Mouse (Mus musculus) liver, embryonic 12.5 days (tissue): Measurements from ENCODE around the gene Pusl1. TPM values are rescaled to one million over a fixed set of nuclear protein-coding genes. Genes with fewer than 3 reads are reported as not detected.

Experiments
- ATAC-seq: fragments of 200-750 bp; cut with Nextera tagmentation; 2 replicates; pipeline ENCODE4 v1.8.0; 2017; ENCODE audit warnings: moderate number of reproducible peaks, mild to moderate bottlenecking, moderate library complexity
- H3K27ac ChIP-seq: fragments of 300-500 bp; sonication (generic); 2 replicates; pipeline ENCODE4 v1.5.1; 2016; ENCODE audit warnings: mild to moderate bottlenecking
- H3K27me3 ChIP-seq: fragments of 300-500 bp; sonication (generic); replicated peaks from 2 replicates; pipeline ENCODE4 v1.6.1; 2016; ENCODE audit warnings: mild to moderate bottlenecking, moderate library complexity
- H3K36me3 ChIP-seq: fragments of 300-500 bp; sonication (generic); 2 replicates; pipeline ENCODE4 v1.6.1; 2016; ENCODE audit warnings: mild to moderate bottlenecking, moderate library complexity
- H3K4me1 ChIP-seq: fragments of 300-500 bp; sonication (generic); 2 replicates; pipeline ENCODE4 v1.6.1; 2016
- H3K4me2 ChIP-seq: fragments of 300-500 bp; sonication (generic); 2 replicates; pipeline ENCODE4 v1.6.1; 2016; ENCODE audit warnings: mild to moderate bottlenecking, moderate library complexity
- H3K4me3 ChIP-seq: fragments of 300-500 bp; sonication (generic); 2 replicates; pipeline ENCODE4 v1.5.1; 2016; ENCODE audit warnings: mild to moderate bottlenecking, moderate library complexity
- H3K9ac ChIP-seq: fragments of 300-500 bp; sonication (generic); 2 replicates; pipeline ENCODE4 v1.6.1; 2016; ENCODE audit warnings: mild to moderate bottlenecking, moderate library complexity
- H3K9me3 ChIP-seq: fragments of 300-500 bp; sonication (generic); replicated peaks from 2 replicates; pipeline ENCODE4 v1.6.1; 2016; ENCODE audit warnings: mild to moderate bottlenecking, moderate library complexity
- WGBS: fragments of 180-500 bp; shearing (Covaris S2); methylation state at CpG from one replicate; pipeline ENCODE4 v1.1.7; 2016; ENCODE audit not compliant: insufficient replicate concordance; 5-methylcytosine and 5-hydroxymethylcytosine counted together
- polyA plus RNA-seq: library from polyadenylated mRNA; unstranded; fragments of >200 nt; fragmentation: Nextera tagmentation; extraction: Ambion mirVana; gene quantifications from 2 replicates; pipeline ENCODE4 v1.2.1, GENCODE M21; 2016

The Pusl1 gene
- polyA plus RNA-seq, 1 experiment from 2014 or later, result 32.7 TPM

DNA sequence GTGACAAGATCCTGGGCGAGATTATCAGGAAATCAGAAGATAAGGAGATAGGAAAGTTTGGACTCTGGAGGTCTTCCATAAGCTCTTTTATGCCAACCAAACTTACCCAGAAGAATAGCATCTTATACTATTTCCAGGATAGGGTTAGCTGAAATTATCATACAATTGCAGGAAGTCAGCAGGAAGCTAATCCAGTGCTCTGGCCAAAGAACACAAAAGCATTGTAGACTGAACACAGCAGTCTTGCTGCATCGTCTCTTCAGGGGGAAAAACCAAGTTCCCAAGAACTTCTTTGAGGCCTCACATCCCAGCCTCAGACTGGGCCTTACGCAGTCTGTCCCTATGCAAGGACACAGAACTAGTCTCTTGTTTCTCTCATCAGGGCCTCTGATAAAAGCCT is 8.0 kb downstream of the Pusl1 start:
- H3K9ac ChIP-seq, result no peak overlapping the region
- H3K27me3 ChIP-seq, result no peaks in the 10 kb centered on the region
- ATAC-seq, result no peak
- H3K36me3 ChIP-seq, result peaks cover 66% of the 10 kb centered on the region
- 0 out of 2 replicates have a peak overlapping the region, but pooled peaks have one; percentile 17 for H3K27ac ChIP-seq
- H3K4me3 ChIP-seq, result no peak overlapping the region
- H3K4me2 ChIP-seq, result no peak overlapping the region
- no peaks in the 10 kb centered on the region for H3K9me3 ChIP-seq
- H3K4me1 ChIP-seq, result no peaks in the 10 kb centered on the region
- WGBS, result 53% methylated on average over 3 of the region's 3 CpGs

DNA sequence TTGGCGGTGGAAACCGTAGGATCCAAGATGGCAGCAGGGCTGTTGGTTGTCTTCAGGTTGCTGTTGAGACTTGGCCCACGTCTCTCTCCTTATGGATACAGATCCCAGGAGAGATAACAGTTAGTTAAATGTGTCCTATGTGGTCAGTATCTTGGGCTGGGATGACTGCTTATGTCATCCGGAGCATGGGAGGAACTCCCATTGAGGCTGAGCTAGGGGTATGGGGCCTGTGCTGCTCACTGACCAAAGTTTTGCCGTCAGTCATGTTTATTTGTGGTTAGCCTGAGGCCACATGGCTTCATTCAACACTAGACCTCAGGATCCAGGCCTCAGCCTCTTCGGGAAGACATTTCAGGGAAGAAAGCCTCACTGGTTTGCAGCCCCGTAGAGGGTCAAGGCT is 20.2 kb downstream of the Pusl1 start:
- H3K36me3 ChIP-seq, result peaks cover 53% of the 10 kb centered on the region
- H3K4me2 ChIP-seq, result 0 out of 2 replicates have a peak overlapping the region, but pooled peaks have one; percentile 5
- no peaks in the 10 kb centered on the region for H3K27me3 ChIP-seq
- H3K9ac ChIP-seq, result no peak overlapping the region
- H3K9me3 ChIP-seq, result no peaks in the 10 kb centered on the region
- peaks cover 36% of the 10 kb centered on the region for H3K4me1 ChIP-seq
- no peak overlapping the region for H3K4me3 ChIP-seq
- no peak overlapping the region for H3K27ac ChIP-seq
- no peak for ATAC-seq
- 77% methylated on average over 7 of the region's 7 CpGs for WGBS

DNA sequence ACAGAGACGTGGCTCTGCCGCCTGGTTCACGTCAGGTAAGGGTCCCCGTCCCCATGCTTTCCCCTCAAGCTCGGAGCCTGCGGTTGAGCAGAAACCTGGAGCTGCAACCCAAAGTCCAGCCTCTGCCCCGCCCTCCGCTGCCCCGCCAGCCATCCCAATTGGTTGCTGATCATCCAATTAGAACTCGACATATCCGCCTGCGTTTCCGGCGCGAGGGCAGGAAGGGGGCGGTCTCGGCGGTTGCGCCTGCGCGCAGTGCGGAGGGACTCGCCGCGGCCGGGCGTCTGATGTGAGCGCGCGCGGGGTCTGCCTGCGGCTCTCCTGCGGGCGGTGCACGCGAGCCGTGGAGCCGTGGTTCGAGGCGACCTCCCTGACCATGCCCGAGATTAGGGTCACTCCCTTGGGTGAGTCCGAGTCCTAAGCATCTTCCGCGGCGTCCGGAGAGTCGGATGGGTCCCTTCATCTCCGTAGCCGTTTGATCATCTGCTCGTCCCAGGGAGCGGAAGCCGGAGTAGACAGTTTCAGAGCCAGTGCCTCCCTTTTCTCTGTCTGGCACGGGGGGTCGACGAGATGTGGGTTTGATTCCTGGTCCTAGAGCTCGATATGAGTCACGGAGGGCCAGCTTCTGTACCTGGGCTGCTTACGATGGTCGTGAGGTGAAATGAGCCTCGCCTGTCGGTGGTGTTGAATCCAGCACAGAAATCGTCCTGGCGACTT is 22.1 kb downstream of the Pusl1 start, which contains the start of the genes Cptp and Ints11:
Gene Cptp (minus strand): TSS at position 124 of the 717 bp plus-strand sequence.
Gene Ints11 (plus strand): TSS at position 230 of the 717 bp plus-strand sequence.
- 1% methylated on average over 63 of the region's 63 CpGs for WGBS
- Histone ChIP-seq H3K27me3 (no peaks in the 10 kb centered on the region), H3K36me3 (peaks cover 56% of the 10 kb centered on the region), H3K27ac (peak within 1 kb of the TSS; percentile 67), H3K4me1 (peaks cover 36% of the 10 kb centered on the region), H3K4me3 (peak within 1 kb of the TSS; percentile 71), H3K4me2 (peak within 1 kb of the TSS; percentile 94), H3K9me3 (no peaks in the 10 kb centered on the region), H3K9ac (peak within 1 kb of the TSS; percentile 82)
- ATAC-seq, result peak; percentile 97

DNA sequence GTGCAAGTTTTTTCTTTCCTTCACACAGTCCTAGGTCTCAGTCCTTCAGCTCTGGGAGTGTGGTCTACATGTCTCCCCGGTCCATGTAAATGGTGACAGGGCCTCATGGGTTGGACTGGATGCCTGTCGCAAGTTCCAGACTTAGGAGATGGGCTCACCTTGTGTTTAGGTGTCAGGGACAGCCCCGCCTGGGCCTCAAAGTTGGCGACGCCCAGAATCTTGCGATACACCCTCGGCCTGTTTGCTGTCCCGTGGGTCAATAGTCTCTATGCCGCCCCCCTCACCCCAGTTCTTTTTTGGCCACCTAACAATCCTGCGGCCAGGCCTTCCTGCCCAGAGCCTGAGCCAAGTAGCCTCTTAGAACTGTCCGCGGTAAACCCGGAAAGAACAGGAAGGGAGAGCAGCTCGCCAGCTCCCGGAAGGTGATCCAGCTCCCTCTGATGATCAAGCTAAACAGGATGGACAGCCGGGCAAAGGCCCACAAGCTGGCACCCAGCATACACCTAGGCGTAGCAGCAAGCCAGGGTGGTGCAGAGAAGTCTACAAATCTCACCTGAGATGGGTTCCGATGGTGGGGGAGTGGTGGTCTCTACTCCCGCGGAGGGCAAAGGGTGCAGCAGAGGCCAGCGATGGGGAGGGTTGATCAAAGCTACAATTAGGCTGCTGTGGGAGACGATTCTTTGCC is 22.8 kb downstream of the Pusl1 start:
- ATAC-seq, result peak; percentile 42
- Histone ChIP-seq H3K4me2 (peak overlapping the region; percentile 94), H3K4me1 (peaks cover 36% of the 10 kb centered on the region), H3K4me3 (peak overlapping the region; percentile 71), H3K27me3 (no peaks in the 10 kb centered on the region), H3K36me3 (peaks cover 50% of the 10 kb centered on the region), H3K27ac (peak overlapping the region; percentile 55), H3K9ac (peak overlapping the region; percentile 76), H3K9me3 (no peaks in the 10 kb centered on the region)
- 5% methylated on average over 22 of the region's 22 CpGs for WGBS

DNA sequence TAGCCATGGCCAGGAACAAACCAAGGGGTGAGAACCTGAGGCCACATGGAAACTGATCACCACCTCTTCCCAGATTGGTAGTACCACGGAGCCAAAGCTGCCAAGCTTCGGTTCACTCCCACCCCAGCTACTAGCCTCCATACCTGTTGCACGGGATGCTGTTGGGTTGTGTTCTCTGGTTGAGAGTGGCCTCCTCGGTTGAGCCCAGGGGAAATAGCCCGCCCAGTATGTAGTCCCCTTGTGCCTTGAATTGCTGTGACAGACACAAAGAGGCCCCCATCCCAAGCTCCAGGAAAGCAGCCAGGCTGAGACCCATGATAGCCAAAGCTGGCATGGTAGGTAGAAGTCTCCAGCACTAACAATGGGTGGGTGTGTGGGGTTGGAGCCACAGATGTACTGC is 28.6 kb downstream of the Pusl1 start, which contains the start of gene Tas1r3:
Gene Tas1r3 (minus strand): TSS at position 362 of the 400 bp plus-strand sequence.
- Histone ChIP-seq H3K9me3 (no peaks in the 10 kb centered on the region), H3K27ac (no peak within 1 kb of the TSS), H3K4me2 (no peak within 1 kb of the TSS), H3K4me3 (no peak within 1 kb of the TSS), H3K9ac (no peak within 1 kb of the TSS), H3K4me1 (peaks cover 6% of the 10 kb centered on the region), H3K27me3 (no peaks in the 10 kb centered on the region), H3K36me3 (peaks cover 62% of the 10 kb centered on the region)
- 61% methylated on average over 5 of the region's 5 CpGs for WGBS
- no peak for ATAC-seq

DNA sequence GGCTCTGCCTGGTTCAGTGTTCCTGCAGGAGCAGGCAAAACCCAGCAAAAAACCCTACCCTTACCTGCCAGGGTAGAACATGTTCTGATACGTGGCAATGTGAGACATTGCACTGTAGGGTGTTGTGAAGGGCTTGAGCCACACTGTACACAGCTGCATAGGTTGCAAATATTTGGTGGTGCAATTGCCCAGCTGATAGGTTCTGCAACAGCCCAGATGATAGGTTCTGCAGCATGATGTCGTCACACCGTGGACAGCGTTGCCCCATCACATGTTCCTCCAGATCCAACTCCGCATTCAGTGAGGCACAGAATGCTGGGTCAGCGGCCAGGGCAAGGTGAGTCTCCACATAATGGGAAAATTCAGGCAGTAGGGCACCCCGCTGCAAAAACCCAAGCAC is 29.8 kb downstream of the Pusl1 start:
- no peak for ATAC-seq
- no peak overlapping the region for H3K4me3 ChIP-seq
- H3K4me2 ChIP-seq, result no peak overlapping the region
- no peak overlapping the region for H3K9ac ChIP-seq
- H3K9me3 ChIP-seq, result no peaks in the 10 kb centered on the region
- peaks cover 71% of the 10 kb centered on the region for H3K36me3 ChIP-seq
- 80% methylated on average over 7 of the region's 7 CpGs for WGBS
- H3K27me3 ChIP-seq, result no peaks in the 10 kb centered on the region
- peaks cover 6% of the 10 kb centered on the region for H3K4me1 ChIP-seq
- no peak overlapping the region for H3K27ac ChIP-seq

DNA sequence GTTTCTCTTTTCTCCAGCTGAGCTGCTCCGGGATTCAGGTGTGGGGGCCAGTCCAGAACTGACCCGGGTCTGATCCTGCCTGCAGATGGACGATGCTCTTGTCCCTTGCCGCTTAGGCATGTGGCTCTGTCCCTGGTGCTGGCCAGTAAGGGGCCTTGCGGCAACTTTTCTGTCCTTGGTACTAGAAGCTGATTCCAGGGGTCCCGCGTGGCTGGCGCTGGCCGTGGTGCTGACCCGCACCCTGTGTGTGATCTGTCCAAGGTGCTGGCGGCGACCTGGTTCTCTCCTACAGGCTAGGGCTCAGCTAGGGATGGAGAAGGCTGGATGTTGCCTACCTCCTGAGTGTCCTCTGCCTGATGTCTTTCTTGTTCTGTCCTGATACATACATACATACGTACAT is 32.3 kb downstream of the Pusl1 start:
- 40% methylated on average over 13 of the region's 13 CpGs for WGBS
- ATAC-seq, result peak; percentile 16; the same call in 1 of the 2 replicates
- no peak overlapping the region for H3K4me3 ChIP-seq
- H3K4me1 ChIP-seq, result peaks cover 22% of the 10 kb centered on the region
- no peak overlapping the region for H3K27ac ChIP-seq
- H3K27me3 ChIP-seq, result no peaks in the 10 kb centered on the region
- H3K36me3 ChIP-seq, result peaks cover 71% of the 10 kb centered on the region
- H3K9me3 ChIP-seq, result no peaks in the 10 kb centered on the region
- H3K9ac ChIP-seq, result no peak overlapping the region
- H3K4me2 ChIP-seq, result no peak overlapping the region

DNA sequence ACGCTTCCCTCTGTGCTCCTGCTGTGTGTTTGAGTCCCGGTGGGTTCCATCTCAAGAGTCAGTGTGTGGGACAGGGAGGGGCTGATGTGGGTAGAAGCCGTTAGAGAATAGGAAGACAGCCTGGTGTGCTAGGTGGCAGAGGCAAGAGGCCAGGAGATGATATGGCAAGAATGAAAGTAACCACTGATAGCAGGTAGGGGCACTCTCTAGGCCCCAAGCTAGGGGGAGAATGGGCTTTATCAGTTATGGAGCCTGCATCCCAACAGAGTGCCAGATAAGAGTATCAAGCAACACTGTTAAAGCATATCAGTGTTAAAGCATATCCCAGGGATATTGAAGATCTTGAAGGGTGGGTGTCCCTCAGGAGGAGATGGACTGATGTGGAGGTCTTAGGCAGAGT is 34.7 kb downstream of the Pusl1 start:
- peak; percentile 57 for ATAC-seq
- Histone ChIP-seq H3K27me3 (no peaks in the 10 kb centered on the region), H3K4me2 (peak overlapping the region; percentile 26), H3K4me3 (no peak overlapping the region), H3K9me3 (no peaks in the 10 kb centered on the region), H3K9ac (no peak overlapping the region), H3K4me1 (peaks cover 22% of the 10 kb centered on the region), H3K36me3 (peaks cover 84% of the 10 kb centered on the region), H3K27ac (no peak overlapping the region)
- WGBS, result 45% methylated on average over 3 of the region's 3 CpGs

DNA sequence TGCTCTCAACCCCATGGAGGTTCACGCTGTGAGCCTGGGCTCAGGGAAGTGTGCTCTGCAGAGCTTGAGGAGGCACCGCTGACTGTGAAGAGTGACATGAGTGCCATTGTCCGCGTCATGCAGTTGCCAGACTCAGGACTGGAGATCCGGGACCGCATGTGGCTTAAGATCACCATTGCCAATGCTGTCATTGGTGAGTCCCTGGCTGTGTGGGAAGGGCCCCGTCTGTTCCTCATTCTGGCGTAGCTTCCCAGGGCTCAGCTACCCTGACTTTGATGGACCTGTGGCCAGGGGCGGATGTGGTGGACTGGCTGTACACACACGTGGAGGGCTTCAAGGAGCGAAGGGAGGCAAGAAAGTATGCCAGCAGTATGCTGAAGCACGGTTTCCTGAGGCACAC is 35.5 kb downstream of the Pusl1 start:
- no peak overlapping the region for H3K27ac ChIP-seq
- H3K9me3 ChIP-seq, result no peaks in the 10 kb centered on the region
- no peak overlapping the region for H3K4me3 ChIP-seq
- peaks cover 79% of the 10 kb centered on the region for H3K36me3 ChIP-seq
- 80% methylated on average over 12 of the region's 12 CpGs for WGBS
- no peak overlapping the region for H3K9ac ChIP-seq
- H3K4me1 ChIP-seq, result peaks cover 24% of the 10 kb centered on the region
- ATAC-seq, result no peak
- H3K4me2 ChIP-seq, result peak overlapping the region; percentile 26; the same call in 1 of the 2 replicates
- no peaks in the 10 kb centered on the region for H3K27me3 ChIP-seq

DNA sequence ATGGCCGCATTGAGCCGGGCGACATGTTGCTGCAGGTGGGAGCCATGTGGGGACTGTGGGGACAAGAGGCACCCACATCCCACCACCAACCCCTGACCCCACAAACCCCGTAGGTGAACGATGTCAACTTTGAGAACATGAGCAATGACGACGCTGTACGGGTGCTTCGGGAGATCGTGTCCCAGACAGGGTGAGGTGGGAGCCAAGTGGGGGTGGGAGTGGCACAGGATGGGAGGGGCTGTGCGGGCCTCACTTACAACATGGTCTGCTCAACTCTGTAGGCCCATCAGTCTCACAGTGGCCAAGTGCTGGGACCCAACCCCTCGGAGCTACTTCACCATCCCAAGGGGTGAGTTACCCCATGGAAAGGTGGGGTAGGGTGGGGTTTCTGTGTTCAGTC is 36.6 kb downstream of the Pusl1 start:
- WGBS, result 93% methylated on average over 12 of the region's 12 CpGs
- Histone ChIP-seq H3K9me3 (no peaks in the 10 kb centered on the region), H3K4me1 (peaks cover 33% of the 10 kb centered on the region), H3K36me3 (peaks cover 68% of the 10 kb centered on the region), H3K27me3 (no peaks in the 10 kb centered on the region), H3K27ac (no peak overlapping the region), H3K4me2 (no peak overlapping the region), H3K9ac (no peak overlapping the region), H3K4me3 (no peak overlapping the region)
- ATAC-seq, result no peak

DNA sequence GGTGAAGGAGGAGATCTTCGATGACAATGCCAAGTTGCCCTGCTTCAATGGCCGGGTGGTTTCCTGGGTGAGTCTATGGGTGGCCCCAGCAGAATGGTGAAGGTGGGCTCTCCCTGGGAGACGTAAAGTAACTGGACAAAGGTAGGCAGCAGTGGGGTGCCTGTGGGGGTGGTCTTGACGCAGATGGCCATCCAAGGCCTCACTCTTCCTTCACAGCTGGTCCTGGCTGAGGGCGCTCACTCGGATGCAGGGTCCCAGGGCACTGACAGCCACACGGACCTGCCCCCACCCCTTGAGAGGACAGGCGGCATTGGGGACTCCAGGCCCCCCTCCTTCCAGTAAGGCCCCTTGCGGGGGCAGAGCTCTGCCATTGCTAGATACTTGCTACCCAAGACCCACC is 38.2 kb downstream of the Pusl1 start:
- Histone ChIP-seq H3K4me3 (no peak overlapping the region), H3K4me2 (no peak overlapping the region), H3K4me1 (peaks cover 49% of the 10 kb centered on the region), H3K9ac (no peak overlapping the region), H3K9me3 (no peaks in the 10 kb centered on the region), H3K27ac (no peak overlapping the region), H3K36me3 (peaks cover 54% of the 10 kb centered on the region), H3K27me3 (no peaks in the 10 kb centered on the region)
- WGBS, result 80% methylated on average over 9 of the region's 9 CpGs
- ATAC-seq, result no peak

DNA sequence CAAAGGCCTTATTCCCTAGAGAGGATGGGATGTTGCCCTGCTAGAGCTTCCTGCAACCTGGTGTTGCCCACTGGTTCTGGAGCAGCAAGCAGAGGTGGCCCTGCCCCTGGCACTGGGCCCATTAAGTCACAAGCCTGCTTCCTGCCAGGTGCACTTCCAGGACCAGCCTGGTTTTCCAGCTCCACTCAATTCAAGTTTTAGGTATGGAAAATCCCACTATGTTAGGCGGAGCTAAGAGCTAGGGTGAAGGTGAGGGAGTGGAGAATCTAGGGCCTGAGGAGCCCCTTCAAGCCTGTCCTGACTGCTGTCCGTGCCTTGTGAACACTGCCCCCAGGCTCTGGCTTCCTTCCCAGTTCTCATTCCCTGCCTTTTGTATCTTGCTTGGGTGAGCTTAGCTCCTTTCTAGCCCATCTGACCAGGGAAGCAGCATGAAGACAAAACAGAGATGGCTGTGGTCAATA is 39.6 kb downstream of the Pusl1 start:
- peaks cover 40% of the 10 kb centered on the region for H3K36me3 ChIP-seq
- WGBS, result 73% methylated on average over 2 of the region's 2 CpGs
- no peak for ATAC-seq
- H3K4me2 ChIP-seq, result no peak overlapping the region
- H3K4me3 ChIP-seq, result no peak overlapping the region
- H3K27ac ChIP-seq, result no peak overlapping the region
- no peaks in the 10 kb centered on the region for H3K9me3 ChIP-seq
- no peak overlapping the region for H3K9ac ChIP-seq
- H3K4me1 ChIP-seq, result peaks cover 53% of the 10 kb centered on the region
- no peaks in the 10 kb centered on the region for H3K27me3 ChIP-seq
